Mouse (Mus musculus): ENCODE data around the gene Lax1. TPM values are rescaled to one million over a fixed set of nuclear protein-coding genes. Genes with fewer than 3 reads are reported as not detected.

The Lax1 gene
- polyA plus RNA-seq, 1 experiment from 2014 or later, result 1.1 TPM

GRCm38 (mm10) chr1:133660466-133661202 lies 29.3 kb downstream of the Lax1 start, which contains the start of gene Zbed6:
Zbed6 (minus strand) TSS chr1:133660885.
- Histone ChIP-seq H3K4me1 (peaks cover 42% of the 10 kb centered on the region), H3K4me3 (peak within 1 kb of the TSS; percentile 74), H3K4me2 (replicated peaks) (peak within 1 kb of the TSS; percentile 94), H3K9ac (peak within 1 kb of the TSS; percentile 84), H3K27me3 (no peaks in the 10 kb centered on the region), H3K36me3 (peaks cover 28% of the 10 kb centered on the region), H3K27ac (peak within 1 kb of the TSS; percentile 91), H3K9me3 (no peaks in the 10 kb centered on the region)
- under 1% methylated on average over 41 of the region's 41 CpGs for WGBS
- ATAC-seq (ENCODE audit: low FRiP score, low read depth), result peak; percentile 78

GRCm38 (mm10) chr1:133658878-133659277 lies 31.0 kb downstream of the Lax1 start:
- Histone ChIP-seq H3K27ac (no peak overlapping the region), H3K27me3 (no peaks in the 10 kb centered on the region), H3K4me2 (replicated peaks) (peak overlapping the region; percentile 94), H3K9me3 (no peaks in the 10 kb centered on the region), H3K9ac (no peak overlapping the region), H3K4me1 (peaks cover 42% of the 10 kb centered on the region), H3K4me3 (peak overlapping the region; percentile 74; the same call in 1 of the 2 replicates), H3K36me3 (peaks cover 31% of the 10 kb centered on the region)
- 89% methylated on average over 3 of the region's 3 CpGs for WGBS
- ATAC-seq (ENCODE audit: low FRiP score, low read depth), result no peak

DNA sequence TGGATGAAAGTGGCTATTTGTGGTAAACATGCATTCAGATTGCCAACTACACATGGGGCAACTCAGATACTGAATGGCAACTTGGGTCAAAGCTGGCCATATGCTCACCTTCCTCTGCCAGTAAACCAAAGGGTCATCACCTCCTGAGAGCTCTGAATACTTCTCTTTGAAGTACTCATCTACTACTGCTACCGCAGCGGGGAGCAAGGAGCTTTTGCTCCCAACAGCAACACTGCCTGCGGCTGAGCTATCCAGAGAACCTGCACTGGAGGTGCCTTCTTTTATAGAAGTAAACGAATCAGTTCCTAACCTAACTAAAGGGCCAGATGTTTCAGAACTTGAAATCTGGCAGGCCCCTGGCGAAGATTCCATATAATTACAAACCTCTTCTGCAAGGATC lies 33.1 kb downstream of the Lax1 start:
- Histone ChIP-seq H3K9ac (0 out of 2 replicates have a peak overlapping the region, but pooled peaks have one; percentile 9), H3K9me3 (no peaks in the 10 kb centered on the region), H3K4me1 (peaks cover 42% of the 10 kb centered on the region), H3K27me3 (no peaks in the 10 kb centered on the region), H3K36me3 (peaks cover 38% of the 10 kb centered on the region), H3K4me2 (replicated peaks) (peak overlapping the region; percentile 94), H3K27ac (no peak overlapping the region), H3K4me3 (peak overlapping the region; percentile 5; the same call in 1 of the 2 replicates)
- ATAC-seq (ENCODE audit: low FRiP score, low read depth), result no peak
- WGBS, result 24% methylated on average over 5 of the region's 5 CpGs

DNA sequence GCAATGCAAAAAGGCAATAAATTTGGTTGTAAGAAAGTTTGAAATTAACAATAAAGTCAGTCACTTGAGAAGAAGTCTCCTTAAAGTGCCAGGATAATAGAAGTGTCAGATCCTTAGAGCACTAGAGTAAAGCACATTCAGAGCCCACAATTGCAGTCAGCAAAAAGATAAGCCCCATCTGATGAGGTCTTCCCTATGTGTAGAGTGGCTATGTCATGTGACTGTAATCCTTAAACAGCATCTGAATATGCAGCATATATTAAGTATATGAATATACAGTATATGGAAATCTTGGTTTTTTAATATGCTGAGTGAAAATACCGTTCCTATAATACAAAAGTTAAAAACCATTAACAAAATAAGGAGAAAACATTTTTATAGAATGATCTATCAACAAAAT lies 36.9 kb downstream of the Lax1 start:
- Histone ChIP-seq H3K9me3 (no peaks in the 10 kb centered on the region), H3K4me2 (replicated peaks) (no peak overlapping the region), H3K4me1 (peaks cover 18% of the 10 kb centered on the region), H3K27me3 (no peaks in the 10 kb centered on the region), H3K27ac (no peak overlapping the region), H3K9ac (no peak overlapping the region), H3K36me3 (peaks cover 40% of the 10 kb centered on the region), H3K4me3 (no peak overlapping the region)
- no peak for ATAC-seq (ENCODE audit: low FRiP score, low read depth)
- WGBS, result 90% methylated on average over 1 of the region's 1 CpGs

DNA sequence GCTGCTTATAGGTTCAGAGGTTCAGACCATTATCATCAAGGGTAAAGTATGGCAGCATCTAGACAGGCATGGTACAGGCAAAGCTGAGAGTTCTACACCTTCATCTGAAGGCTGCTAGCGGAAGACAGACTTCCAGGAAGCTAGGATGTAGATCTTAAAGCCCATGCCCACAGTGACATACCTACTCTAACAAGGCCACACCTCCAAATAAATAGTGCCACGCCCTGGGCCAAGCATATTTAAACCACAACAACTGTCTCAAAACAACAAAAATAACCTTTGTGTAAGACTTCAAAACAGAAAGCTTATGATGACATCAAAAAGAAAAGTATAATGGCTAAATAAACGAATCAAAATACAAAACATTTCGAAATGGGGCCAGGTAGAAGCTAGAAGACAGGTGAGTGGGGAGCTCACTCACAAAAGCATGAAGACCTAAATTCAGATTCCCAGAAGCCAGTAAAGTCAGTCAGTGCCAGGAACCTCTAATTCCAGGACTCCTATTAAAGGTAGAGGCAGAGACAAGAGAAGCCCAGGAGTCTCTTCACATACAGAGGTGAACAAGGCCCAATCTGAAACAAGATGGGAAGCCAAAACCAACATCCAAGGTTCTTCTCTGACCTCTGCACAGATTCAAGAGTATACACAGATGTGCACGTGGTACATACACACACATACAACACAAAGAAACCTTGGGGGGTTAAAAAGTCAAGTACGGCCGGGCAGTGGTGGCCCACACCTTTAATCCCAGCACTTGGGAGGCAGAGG lies 39.4 kb downstream of the Lax1 start:
- ATAC-seq (ENCODE audit: low FRiP score, low read depth), result no peak
- no peaks in the 10 kb centered on the region for H3K9me3 ChIP-seq
- 92% methylated on average over 7 of the region's 7 CpGs for WGBS

GRCm38 (mm10) chr1:133645652-133646051 lies 44.3 kb downstream of the Lax1 start:
- H3K27ac ChIP-seq, result no peak overlapping the region
- no peak for ATAC-seq (ENCODE audit: low FRiP score, low read depth)
- 89% methylated on average over 5 of the region's 5 CpGs for WGBS
- no peaks in the 10 kb centered on the region for H3K27me3 ChIP-seq
- no peaks in the 10 kb centered on the region for H3K4me1 ChIP-seq
- H3K9me3 ChIP-seq, result no peaks in the 10 kb centered on the region
- no peak overlapping the region for H3K9ac ChIP-seq
- H3K4me2 ChIP-seq (replicated peaks), result no peak overlapping the region
- peaks cover 73% of the 10 kb centered on the region for H3K36me3 ChIP-seq
- no peak overlapping the region for H3K4me3 ChIP-seq

More for the DNA sequence above, 39.4 kb downstream of the Lax1 start:
- Histone ChIP-seq H3K9ac (no peak overlapping the region), H3K36me3 (peaks cover 45% of the 10 kb centered on the region), H3K4me2 (replicated peaks) (no peak overlapping the region), H3K4me3 (no peak overlapping the region), H3K27ac (no peak overlapping the region), H3K4me1 (no peaks in the 10 kb centered on the region), H3K27me3 (no peaks in the 10 kb centered on the region)

GRCm38 (mm10) chr1:133641163-133641562 lies 48.7 kb downstream of the Lax1 start:
- Histone ChIP-seq H3K27ac (no peak overlapping the region), H3K4me2 (replicated peaks) (no peak overlapping the region), H3K4me1 (no peaks in the 10 kb centered on the region), H3K4me3 (no peak overlapping the region), H3K9me3 (no peaks in the 10 kb centered on the region), H3K9ac (no peak overlapping the region), H3K27me3 (no peaks in the 10 kb centered on the region), H3K36me3 (peaks cover 97% of the 10 kb centered on the region)
- no peak for ATAC-seq (ENCODE audit: low FRiP score, low read depth)
- WGBS, result 94% methylated on average over 2 of the region's 2 CpGs

GRCm38 (mm10) chr1:133638517-133638916 lies 51.4 kb downstream of the Lax1 start:
- peaks cover 94% of the 10 kb centered on the region for H3K36me3 ChIP-seq
- H3K9me3 ChIP-seq, result no peaks in the 10 kb centered on the region
- H3K9ac ChIP-seq, result no peak overlapping the region
- no peak overlapping the region for H3K4me3 ChIP-seq
- 85% methylated on average over 6 of the region's 6 CpGs for WGBS
- no peaks in the 10 kb centered on the region for H3K27me3 ChIP-seq
- H3K27ac ChIP-seq, result no peak overlapping the region
- no peaks in the 10 kb centered on the region for H3K4me1 ChIP-seq
- no peak overlapping the region for H3K4me2 ChIP-seq (replicated peaks)
- no peak for ATAC-seq (ENCODE audit: low FRiP score, low read depth)

GRCm38 (mm10) chr1:133632168-133632567 lies 57.7 kb downstream of the Lax1 start:
- Histone ChIP-seq H3K4me3 (no peak overlapping the region), H3K4me1 (no peaks in the 10 kb centered on the region), H3K4me2 (replicated peaks) (no peak overlapping the region), H3K9ac (no peak overlapping the region), H3K9me3 (no peaks in the 10 kb centered on the region), H3K27ac (no peak overlapping the region), H3K36me3 (peaks cover 92% of the 10 kb centered on the region), H3K27me3 (no peaks in the 10 kb centered on the region)
- 80% methylated on average over 2 of the region's 2 CpGs for WGBS
- ATAC-seq (ENCODE audit: low FRiP score, low read depth), result no peak

Small RNA genes lying within 50 kb of the gene (microRNA-seq; reads per million reads assigned to microRNA genes)
- 1.9 reads per million, percentile 3 among the genes with 10 or more reads in this experiment for gene Mir6903

Other genes starting within 250 kb of the Lax1 start
- 732 and 754 TPM in 2 replicates for gene Snrpe, start 79.8 kb downstream of the Lax1 start, polyA plus RNA-seq (2015; fragmentation: Nextera tagmentation; extraction: Ambion mirVana)
- not detected in 2 replicates for gene Zbed6, start 29.2 kb downstream of the Lax1 start, polyA plus RNA-seq (2015; fragmentation: Nextera tagmentation; extraction: Ambion mirVana)
- gene Gm38394, start 28.8 kb downstream of the Lax1 start, polyA plus RNA-seq (2015; fragmentation: Nextera tagmentation; extraction: Ambion mirVana), result 6.3 and 7.3 TPM in 2 replicates
- 11.7 and 15.3 TPM in 2 replicates for gene Atp2b4, start 110.9 kb upstream of the Lax1 start, polyA plus RNA-seq (2015; fragmentation: Nextera tagmentation; extraction: Ambion mirVana)
- 0.74 and 0.81 TPM in 2 replicates for gene Optc, start 217.9 kb upstream of the Lax1 start, polyA plus RNA-seq (2015; fragmentation: Nextera tagmentation; extraction: Ambion mirVana)
- 9.9 and 10.6 TPM in 2 replicates for gene Prelp, start 231.3 kb upstream of the Lax1 start, polyA plus RNA-seq (2015; fragmentation: Nextera tagmentation; extraction: Ambion mirVana)

All from limb, embryonic 13.5 days (tissue).